Comparison of ENCODE assay signal across 16 mouse cellular contexts in genomic region chr11:96831516-96831915, GRCm38 (mm10). TPM values are rescaled to one million over a fixed set of nuclear protein-coding genes. Genes with fewer than 3 reads are reported as not detected.
DNase-seq lines count a peak whose midpoint lies in the region; ATAC-seq and TF ChIP-seq lines count a peak whose summit lies in the region.
"Had no signal": no experiment of that assay in that cellular context is flagged by ENCODE, and none has a peak within 500 bp of the region (broad histone marks: within the 10 kb centered on the region; RNA-seq: fewer than 3 reads in every experiment).

No protein-coding gene starts in this region.

- H3K27ac ChIP-seq in liver, embryonic 12.5 days, result no peak overlapping the region
- peak overlapping the region; percentile 81 for H3K27ac ChIP-seq in kidney, postnatal 0 days

- ATAC-seq in liver, embryonic 12.5 days, result no peak
- no peak for ATAC-seq in kidney, postnatal 0 days (replicated peaks; ENCODE audit: low FRiP score, low read depth)
- ATAC-seq: midbrain, embryonic 13.5 days had no signal

- peak overlapping the region; percentile 89; the same call in 1 of the 2 replicates for H3K4me2 ChIP-seq in liver, embryonic 12.5 days
- H3K4me2 ChIP-seq in kidney, postnatal 0 days (ENCODE audit: low read length), result peak overlapping the region; percentile 23; the same call in 1 of the 2 replicates

- DNase-seq in liver (no peak), R1 (ENCODE audit: low read depth, low spot score) (peak; percentile 61)
- peak; percentile 54 for DNase-seq in kidney, postnatal 0 days (ENCODE audit: low spot score)
- peak; percentile 25 for DNase-seq in yolk sac, embryonic 10.5 days (ENCODE audit: low spot score)
- DNase-seq in heart, postnatal 10 days, result no peak
- DNase-seq in thymus, adult 18-20 months, result no peak
- DNase-seq: adrenal gland, adult 8-10 months; heart, adult 11 months; lung, postnatal 4 days had no signal

- H3K9me3 ChIP-seq in liver, embryonic 12.5 days (replicated peaks), result no peaks in the 10 kb centered on the region
- no peaks in the 10 kb centered on the region for H3K9me3 ChIP-seq in kidney, postnatal 0 days (replicated peaks; ENCODE audit: low read length)
- H3K9me3 ChIP-seq: embryonic facial prominence, embryonic 13.5 days; forebrain, embryonic 10.5 days; heart, embryonic 15.5 days; limb, embryonic 15.5 days; midbrain, embryonic 13.5 days had no signal

- H3K4me3 ChIP-seq in liver, embryonic 12.5 days, result no peak overlapping the region
- no peak overlapping the region for H3K4me3 ChIP-seq in kidney, postnatal 0 days (replicated peaks; ENCODE audit: low read depth, low read length)
- H3K4me3 ChIP-seq: layer of hippocampus, adult 2 months had no signal

- no peak overlapping the region for H3K9ac ChIP-seq in liver, embryonic 12.5 days
- H3K9ac ChIP-seq in kidney, postnatal 0 days (ENCODE audit: low read depth, low read length), result no peak overlapping the region
- H3K9ac ChIP-seq: heart, embryonic 15.5 days; limb, embryonic 15.5 days had no signal

- 0 out of 2 replicates have a peak, but pooled peaks cover 4% of the 10 kb centered on the region for H3K27me3 ChIP-seq in liver, embryonic 12.5 days (replicated peaks)
- no peaks in the 10 kb centered on the region for H3K27me3 ChIP-seq in kidney, postnatal 0 days (ENCODE audit: insufficient read depth, low read length)
- H3K27me3 ChIP-seq: embryonic facial prominence, embryonic 13.5 days; heart, embryonic 15.5 days; limb, embryonic 15.5 days had no signal

- intact Hi-C loops in heart, postnatal 10 days (cut with DNase I), result loop anchor here (2.0 kb wide), 1 partner anchor 17 kb away; the partner anchor contains the start of gene Copz2

- 68% methylated on average over 4 of the region's 4 CpGs for WGBS in liver, embryonic 12.5 days (ENCODE audit: insufficient replicate concordance)
- 31% methylated on average over 4 of the region's 4 CpGs for WGBS in kidney, postnatal 0 days

- H3K4me1 ChIP-seq in liver, embryonic 12.5 days, result peaks cover 42% of the 10 kb centered on the region
- H3K4me1 ChIP-seq in kidney, postnatal 0 days (replicated peaks; ENCODE audit: insufficient read depth, low read length), result peaks cover 21% of the 10 kb centered on the region

- no peak for TF ChIP-seq CTCF in kidney, postnatal 0 days (IDR thresholded peaks at IDR 0.05; ENCODE audit: low read depth)

- peaks cover 15% of the 10 kb centered on the region for H3K36me3 ChIP-seq in liver, embryonic 12.5 days
- no peaks in the 10 kb centered on the region for H3K36me3 ChIP-seq in kidney, postnatal 0 days (ENCODE audit: insufficient read depth, low read length)

RNA-seq across cellular contexts. Expression of gene Nfe2l1, which starts 1.7 kb away (rescaled TPM):
- 26.7 and 32.4 TPM in 2 replicates for polyA plus RNA-seq in liver, embryonic 12.5 days (2016; fragmentation: Nextera tagmentation; extraction: Ambion mirVana)
- polyA plus RNA-seq in kidney, postnatal 0 days (2015; fragmentation: Nextera tagmentation; extraction: Ambion mirVana), result 77.3 and 88.0 TPM in 2 replicates
- total RNA-seq in heart, postnatal 10 days (2021), result 100 to 1,000 TPM; 302 to 348 TPM

RNA-seq across cellular contexts. Expression of gene Copz2, which starts 18.2 kb away (rescaled TPM):
- 25.6 and 26.7 TPM in 2 replicates for polyA plus RNA-seq in liver, embryonic 12.5 days (2016; fragmentation: Nextera tagmentation; extraction: Ambion mirVana)
- 125 TPM in 2 replicates for polyA plus RNA-seq in kidney, postnatal 0 days (2015; fragmentation: Nextera tagmentation; extraction: Ambion mirVana)
- 10 to 100 TPM; 43.8 to 50.3 TPM for total RNA-seq in heart, postnatal 10 days (2021)

RNA-seq across cellular contexts. Expression of gene Cbx1, which starts 42.6 kb away (rescaled TPM):
- polyA plus RNA-seq in liver, embryonic 12.5 days (2016; fragmentation: Nextera tagmentation; extraction: Ambion mirVana), result 51.6 and 52.4 TPM in 2 replicates
- polyA plus RNA-seq in kidney, postnatal 0 days (2015; fragmentation: Nextera tagmentation; extraction: Ambion mirVana), result 101 and 106 TPM in 2 replicates
- total RNA-seq in heart, postnatal 10 days (2021), result 10 to 100 TPM; 46.2 to 59.2 TPM

RNA-seq across cellular contexts. Expression of gene Snx11, which starts 54.2 kb away (rescaled TPM):
- polyA plus RNA-seq in liver, embryonic 12.5 days (2016; fragmentation: Nextera tagmentation; extraction: Ambion mirVana), result 14.3 and 14.4 TPM in 2 replicates
- polyA plus RNA-seq in kidney, postnatal 0 days (2015; fragmentation: Nextera tagmentation; extraction: Ambion mirVana), result 17.6 and 19.8 TPM in 2 replicates
- 10 to 100 TPM; 14.6 to 15.1 TPM for total RNA-seq in heart, postnatal 10 days (2021)

Comparison
In these comparisons a context has a peak if more than half of its experiments do, and no peak if none do; other contexts are left out.
1. DNase-seq: peak in R1 (single experiment), kidney, postnatal 0 days (single experiment) and yolk sac, embryonic 10.5 days (single experiment); none in liver (single experiment), heart, postnatal 10 days (0 of 2) and thymus, adult 18-20 months (0 of 2).